ENCODE assay signal across 10 mouse cellular contexts in the genomic region with DNA sequence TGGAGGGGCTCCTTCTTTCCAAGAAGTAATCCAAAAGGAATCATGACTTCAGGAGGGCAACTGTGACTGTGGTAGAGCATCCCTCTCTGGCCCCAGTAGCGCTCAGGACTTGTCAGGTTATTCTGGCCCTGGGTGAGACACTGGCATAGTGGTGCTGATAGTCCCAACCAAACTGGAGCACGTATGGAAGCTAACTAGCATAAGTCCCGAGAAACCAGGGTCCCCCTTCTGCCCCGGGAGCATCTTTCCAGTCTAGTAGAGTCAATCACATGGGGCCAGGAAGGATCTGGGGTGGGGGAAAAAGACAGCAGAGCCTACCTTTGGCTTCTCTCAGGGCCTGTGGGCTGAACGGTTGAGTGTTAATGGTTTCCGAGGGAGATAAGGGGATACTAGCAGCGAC. TPM values are rescaled to one million over a fixed set of nuclear protein-coding genes. Genes with fewer than 3 reads are reported as not detected.
DNase-seq lines count a peak whose midpoint lies in the region; ATAC-seq lines count a peak whose summit lies in the region.
"Had no signal": no experiment of that assay in that cellular context is flagged by ENCODE, and none has a peak within 500 bp of the region (broad histone marks: within the 10 kb centered on the region; RNA-seq: fewer than 3 reads in every experiment).

No protein-coding gene starts in this region.

- peaks cover 6% of the 10 kb centered on the region; the same call in 1 of the 2 replicates for H3K27me3 ChIP-seq in kidney, embryonic 14.5 days (ENCODE audit: control insufficient read depth, insufficient read depth, low read length)
- 0 out of 2 replicates have a peak, but pooled peaks cover 6% of the 10 kb centered on the region for H3K27me3 ChIP-seq in forebrain, embryonic 14.5 days (replicated peaks; ENCODE audit: control insufficient read depth, insufficient read depth, low read length)
- H3K27me3 ChIP-seq in limb, embryonic 12.5 days, result peaks cover 22% of the 10 kb centered on the region
- 0 out of 2 replicates have a peak, but pooled peaks cover 8% of the 10 kb centered on the region for H3K27me3 ChIP-seq in neural tube, embryonic 15.5 days (replicated peaks)

- WGBS in kidney, embryonic 14.5 days, result 51% methylated on average over 7 of the region's 7 CpGs
- WGBS in forebrain, embryonic 14.5 days, result 77% methylated on average over 7 of the region's 7 CpGs
- WGBS in limb, embryonic 12.5 days, result 56% methylated on average over 7 of the region's 7 CpGs
- WGBS in neural tube, embryonic 15.5 days, result 67% methylated on average over 7 of the region's 7 CpGs

- peak overlapping the region; percentile 51; the same call in 1 of the 2 replicates for H3K4me3 ChIP-seq in kidney, embryonic 14.5 days (ENCODE audit: low read length)
- H3K4me3 ChIP-seq in forebrain, embryonic 14.5 days (ENCODE audit: low read depth, low read length), result no peak overlapping the region
- peak overlapping the region; percentile 58 for H3K4me3 ChIP-seq in limb, embryonic 12.5 days (replicated peaks)
- H3K4me3 ChIP-seq in neural tube, embryonic 15.5 days (replicated peaks), result peak overlapping the region; percentile 62
- H3K4me3 ChIP-seq: myocyte had no signal

- DNase-seq in kidney, adult 18-20 months, result no peak
- DNase-seq in forebrain, embryonic 14.5 days (ENCODE audit: low spot score), result no peak
- DNase-seq in thymus, postnatal 0 days (ENCODE audit: low spot score), result no peak
- no peak for DNase-seq in adrenal gland, adult 2 months
- no peak for DNase-seq in cerebellum, postnatal 36 days

- 0 out of 2 replicates have a peak, but pooled peaks cover 10% of the 10 kb centered on the region for H3K4me1 ChIP-seq in kidney, embryonic 14.5 days (ENCODE audit: control insufficient read depth, insufficient read depth, low read length)
- peaks cover 5% of the 10 kb centered on the region; the same call in 1 of the 2 replicates for H3K4me1 ChIP-seq in forebrain, embryonic 14.5 days (ENCODE audit: control insufficient read depth, insufficient read depth, low read length)
- peaks cover 19% of the 10 kb centered on the region for H3K4me1 ChIP-seq in limb, embryonic 12.5 days (replicated peaks)
- H3K4me1 ChIP-seq in neural tube, embryonic 15.5 days, result peaks cover 14% of the 10 kb centered on the region

- no peak overlapping the region for H3K9ac ChIP-seq in kidney, embryonic 14.5 days (ENCODE audit: low read depth, low read length)
- peak overlapping the region; percentile 80; the same call in 1 of the 2 replicates for H3K9ac ChIP-seq in forebrain, embryonic 14.5 days (ENCODE audit: low read length)
- H3K9ac ChIP-seq in limb, embryonic 12.5 days (replicated peaks), result no peak overlapping the region
- no peak overlapping the region for H3K9ac ChIP-seq in neural tube, embryonic 15.5 days (replicated peaks)

- no peak for ATAC-seq in kidney, embryonic 14.5 days (ENCODE audit: low FRiP score, low TSS enrichment)
- ATAC-seq in forebrain, embryonic 14.5 days, result no peak
- no peak for ATAC-seq in limb, embryonic 12.5 days (ENCODE audit: insufficient number of reproducible peaks, insufficient read depth, low FRiP score, low TSS enrichment, low read depth)
- no peak for ATAC-seq in neural tube, embryonic 15.5 days (ENCODE audit: low FRiP score)

- no peaks in the 10 kb centered on the region for H3K9me3 ChIP-seq in kidney, embryonic 14.5 days (ENCODE audit: control insufficient read depth, low read length)
- no peaks in the 10 kb centered on the region for H3K9me3 ChIP-seq in forebrain, embryonic 14.5 days (replicated peaks; ENCODE audit: control insufficient read depth, low read length)
- no peaks in the 10 kb centered on the region for H3K9me3 ChIP-seq in limb, embryonic 12.5 days
- H3K9me3 ChIP-seq in neural tube, embryonic 15.5 days (replicated peaks), result no peaks in the 10 kb centered on the region

- H3K27ac ChIP-seq in kidney, embryonic 14.5 days (ENCODE audit: low read depth, low read length), result no peak overlapping the region
- no peak overlapping the region for H3K27ac ChIP-seq in forebrain, embryonic 14.5 days (ENCODE audit: low read depth, low read length)
- H3K27ac ChIP-seq in limb, embryonic 12.5 days, result no peak overlapping the region
- H3K27ac ChIP-seq in neural tube, embryonic 15.5 days (replicated peaks), result no peak overlapping the region
- H3K27ac ChIP-seq: kidney, postnatal 0 days had no signal

- no peaks in the 10 kb centered on the region for H3K36me3 ChIP-seq in kidney, embryonic 14.5 days (ENCODE audit: control insufficient read depth, insufficient read depth, low read length)
- no peaks in the 10 kb centered on the region for H3K36me3 ChIP-seq in forebrain, embryonic 14.5 days (ENCODE audit: control insufficient read depth, insufficient read depth, low read length)
- no peaks in the 10 kb centered on the region for H3K36me3 ChIP-seq in limb, embryonic 12.5 days
- H3K36me3 ChIP-seq in neural tube, embryonic 15.5 days, result no peaks in the 10 kb centered on the region; the same call in 1 of the 2 replicates

- peak overlapping the region; percentile 96 for H3K4me2 ChIP-seq in kidney, embryonic 14.5 days (replicated peaks; ENCODE audit: low read depth, low read length)
- H3K4me2 ChIP-seq in forebrain, embryonic 14.5 days (ENCODE audit: low read length), result peak overlapping the region; percentile 84
- peak overlapping the region; percentile 83 for H3K4me2 ChIP-seq in limb, embryonic 12.5 days
- peak overlapping the region; percentile 95 for H3K4me2 ChIP-seq in neural tube, embryonic 15.5 days

RNA-seq across cellular contexts. Expression of a gene that starts 0.7 kb away (rescaled TPM):
- polyA plus RNA-seq in kidney, embryonic 14.5 days (2014; fragmentation: Nextera tagmentation; extraction: Ambion mirVana), result 5.7 and 6.2 TPM in 2 replicates
- polyA plus RNA-seq in forebrain, embryonic 14.5 days (2014; fragmentation: Nextera tagmentation; extraction: Ambion mirVana), result 16.4 and 20.4 TPM in 2 replicates
- 5.6 and 6.7 TPM in 2 replicates for polyA plus RNA-seq in limb, embryonic 12.5 days (2016; fragmentation: Nextera tagmentation; extraction: Ambion mirVana)
- polyA plus RNA-seq in neural tube, embryonic 15.5 days (2015; fragmentation: Nextera tagmentation; extraction: Ambion mirVana), result 31.0 and 37.9 TPM in 2 replicates
- polyA plus RNA-seq in thymus, postnatal 0 days (2015; fragmentation: Nextera tagmentation; extraction: Ambion mirVana), result 1.7 and 2.0 TPM in 2 replicates
- total RNA-seq in adrenal gland, adult 2 months (2021), result 1 to 10 TPM; 3.9 to 5.5 TPM
- 3.3 and 8.2 TPM in 2 replicates for polyA plus RNA-seq in adrenal gland, adult 2 months (2012; rRNA removed)
